Mouse (Mus musculus): ENCODE data around the gene Hp1bp3.

The Hp1bp3 gene

GRCm38 (mm10) chr4:138216200-138216890 lies at the start of gene Hp1bp3:
Hp1bp3 (plus strand) TSS chr4:138216296.
- peak; percentile 75 for DNase-seq (ENCODE audit: low read depth, low spot score)

- peak; percentile 30 for DNase-seq (ENCODE audit: low read depth, low spot score)
Observed at GRCm38 (mm10) chr4:138166519-138166918, 49.6 kb upstream of the Hp1bp3 start.

GRCm38 (mm10) chr4:138168162-138168561 lies 47.9 kb upstream of the Hp1bp3 start:
- DNase-seq (ENCODE audit: low read depth, low spot score) = peak; percentile 48

- no peak for DNase-seq (ENCODE audit: low read depth, low spot score)
Observed at GRCm38 (mm10) chr4:138169420-138169819, 46.7 kb upstream of the Hp1bp3 start.

GRCm38 (mm10) chr4:138172686-138173085 lies 43.4 kb upstream of the Hp1bp3 start:
- DNase-seq (ENCODE audit: low read depth, low spot score) = no peak

- DNase-seq (ENCODE audit: low read depth, low spot score) = no peak
Observed at GRCm38 (mm10) chr4:138179391-138179790, 36.7 kb upstream of the Hp1bp3 start.

- DNase-seq (ENCODE audit: low read depth, low spot score) = no peak
Observed at GRCm38 (mm10) chr4:138180719-138181118, 35.4 kb upstream of the Hp1bp3 start.

- no peak for DNase-seq (ENCODE audit: low read depth, low spot score)
Observed at GRCm38 (mm10) chr4:138184056-138184455, 32.0 kb upstream of the Hp1bp3 start.

GRCm38 (mm10) chr4:138184573-138184981 lies 31.5 kb upstream of the Hp1bp3 start:
- no peak for DNase-seq (ENCODE audit: low read depth, low spot score)

- no peak for DNase-seq (ENCODE audit: low read depth, low spot score)
Observed at GRCm38 (mm10) chr4:138185961-138186360, 30.1 kb upstream of the Hp1bp3 start.

GRCm38 (mm10) chr4:138187995-138188394 lies 28.1 kb upstream of the Hp1bp3 start:
- DNase-seq (ENCODE audit: low read depth, low spot score) = no peak

GRCm38 (mm10) chr4:138192561-138192960 lies 23.5 kb upstream of the Hp1bp3 start:
- no peak for DNase-seq (ENCODE audit: low read depth, low spot score)

- no peak for DNase-seq (ENCODE audit: low read depth, low spot score)
Observed at GRCm38 (mm10) chr4:138200769-138201168, 15.3 kb upstream of the Hp1bp3 start.

GRCm38 (mm10) chr4:138201696-138202095 lies 14.4 kb upstream of the Hp1bp3 start:
- DNase-seq (ENCODE audit: low read depth, low spot score) = peak; percentile 16

- DNase-seq (ENCODE audit: low read depth, low spot score) = no peak
Observed at GRCm38 (mm10) chr4:138210116-138210515, 6.0 kb upstream of the Hp1bp3 start.

- DNase-seq (ENCODE audit: low read depth, low spot score) = no peak
Observed at GRCm38 (mm10) chr4:138213861-138214260, 2.2 kb upstream of the Hp1bp3 start.

- no peak for DNase-seq (ENCODE audit: low read depth, low spot score)
Observed at GRCm38 (mm10) chr4:138215671-138216199, 361 bp upstream of the Hp1bp3 start.

- DNase-seq (ENCODE audit: low read depth, low spot score) = peak; percentile 97
Observed at GRCm38 (mm10) chr4:138216891-138217392, 846 bp downstream of the Hp1bp3 start.

GRCm38 (mm10) chr4:138217441-138217840 lies 1.3 kb downstream of the Hp1bp3 start:
- DNase-seq (ENCODE audit: low read depth, low spot score) = peak; percentile 46

- DNase-seq (ENCODE audit: low read depth, low spot score) = no peak
Observed at GRCm38 (mm10) chr4:138217951-138218685, 2.0 kb downstream of the Hp1bp3 start.

- peak; percentile 56 for DNase-seq (ENCODE audit: low read depth, low spot score)
Observed at GRCm38 (mm10) chr4:138219331-138219730, 3.2 kb downstream of the Hp1bp3 start.

- DNase-seq (ENCODE audit: low read depth, low spot score) = no peak
Observed at GRCm38 (mm10) chr4:138220761-138221160, 4.7 kb downstream of the Hp1bp3 start.

GRCm38 (mm10) chr4:138221406-138221805 lies 5.3 kb downstream of the Hp1bp3 start:
- DNase-seq (ENCODE audit: low read depth, low spot score) = no peak

All from R1 (cell line).